Mouse (Mus musculus): ENCODE data around the gene Birc3. TPM values are rescaled to one million over a fixed set of nuclear protein-coding genes. Genes with fewer than 3 reads are reported as not detected.

Gene Birc3
- polyA plus RNA-seq (2017; shearing (Covaris generic)), result 147 TPM

DNA sequence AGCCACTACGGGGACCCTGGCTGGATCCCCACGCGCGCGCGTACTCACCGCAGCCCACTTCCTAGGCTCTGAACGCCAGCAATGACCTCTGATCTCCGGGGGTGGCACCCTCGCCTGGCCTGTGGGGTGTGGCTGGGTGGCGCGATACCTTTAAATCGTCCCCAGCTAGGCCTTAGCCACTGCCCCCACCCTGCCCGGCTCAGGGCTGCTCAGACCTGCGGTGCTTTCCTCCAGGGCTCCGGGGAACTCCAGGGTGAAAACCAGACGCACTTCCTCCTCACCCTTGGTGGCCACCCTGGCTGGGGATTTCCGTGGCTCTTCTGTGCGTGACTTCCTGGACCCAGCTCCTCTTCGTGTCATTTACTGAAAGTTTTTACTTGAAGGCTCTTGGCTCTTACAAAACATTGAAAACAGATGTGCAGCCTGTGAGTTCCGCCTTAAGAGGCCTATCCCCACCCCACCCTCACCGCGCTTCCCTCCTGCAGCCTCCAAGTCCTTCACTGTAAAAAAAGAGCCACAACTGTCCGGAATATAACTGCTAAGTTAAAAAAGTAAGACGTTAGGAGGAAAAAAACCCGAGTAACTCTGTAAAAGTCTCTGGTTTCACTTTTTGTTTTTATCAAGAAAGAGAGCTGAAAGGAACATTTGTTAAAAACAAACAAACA is at the start of gene Birc3:
TSS of gene Birc3 (minus strand) at position 412 of the 665 bp plus-strand sequence.

GRCm38 (mm10) chr9:7836905-7837805 is 35.8 kb downstream of the Birc3 start, which contains the start of gene Birc2:
TSS of gene Birc2 (minus strand) at chr9:7837064.

Other genes starting within 250 kb of the Birc3 start
- gene Mmp20, start 245.0 kb downstream of the Birc3 start, polyA plus RNA-seq (2017; shearing (Covaris generic)), result not detected
- gene Mmp7, start 181.1 kb downstream of the Birc3 start, polyA plus RNA-seq (2017; shearing (Covaris generic)), result not detected
- gene Tmem123, start 109.1 kb downstream of the Birc3 start, polyA plus RNA-seq (2017; shearing (Covaris generic)), result 49.1 TPM
- 126 TPM for gene Birc2, start 36.1 kb downstream of the Birc3 start, polyA plus RNA-seq (2017; shearing (Covaris generic))
- gene Yap1, start 131.4 kb upstream of the Birc3 start, polyA plus RNA-seq (2017; shearing (Covaris generic)), result not detected
- gene Cfap300, start 169.6 kb upstream of the Birc3 start, polyA plus RNA-seq (2017; shearing (Covaris generic)), result 0.51 TPM